Mouse (Mus musculus) kidney, adult 11 months (tissue): Measurements from ENCODE around the gene Fbxo8.
A peak's percentile ranks its signal among the peaks of the same experiment; 100 is the strongest.

Source experiments
- DNase-seq: peaks from one replicate; pipeline ENCODE4 v3.0.0; 2022

The Fbxo8 gene

DNA sequence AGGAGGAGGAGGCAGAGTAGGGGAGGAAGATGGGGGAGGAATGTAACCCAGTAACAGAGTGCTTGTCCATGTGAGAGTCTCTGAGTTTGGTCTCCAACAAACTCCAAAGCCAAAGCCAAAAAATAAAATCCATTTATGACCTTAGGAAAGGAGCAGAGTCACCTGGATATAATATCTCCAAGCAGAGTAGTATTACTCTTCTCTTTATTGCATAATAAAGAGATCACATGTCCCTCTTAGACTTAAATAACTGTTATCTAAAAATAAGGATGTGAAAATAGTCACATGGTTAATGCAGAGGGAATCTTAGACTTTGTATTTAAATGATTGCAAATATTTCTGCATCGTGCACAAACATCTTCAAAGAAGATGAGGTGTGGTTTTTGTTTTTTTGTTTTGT lies 63.3 kb downstream of the Fbxo8 start:
- DNase-seq, result no peak

DNA sequence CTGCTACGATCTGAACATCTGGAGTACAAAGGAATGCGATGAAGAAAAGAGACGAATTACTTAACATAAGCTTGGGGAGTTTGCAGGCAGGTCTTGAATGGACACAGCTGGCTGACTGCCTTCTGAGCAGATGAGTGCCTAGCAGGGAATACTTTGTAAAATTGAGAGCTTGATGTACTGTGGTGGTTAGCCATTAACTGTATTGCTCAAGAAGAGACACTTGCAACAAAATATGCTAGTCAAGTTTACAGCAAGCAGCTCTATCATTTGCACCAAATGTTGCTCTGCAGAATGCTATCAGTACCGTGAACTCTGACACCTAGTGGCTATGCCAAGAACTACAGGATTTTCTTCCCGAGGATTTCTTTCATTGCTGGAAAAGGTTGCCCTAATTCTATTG lies 64.1 kb downstream of the Fbxo8 start:
- DNase-seq, result peak; percentile 13

DNA sequence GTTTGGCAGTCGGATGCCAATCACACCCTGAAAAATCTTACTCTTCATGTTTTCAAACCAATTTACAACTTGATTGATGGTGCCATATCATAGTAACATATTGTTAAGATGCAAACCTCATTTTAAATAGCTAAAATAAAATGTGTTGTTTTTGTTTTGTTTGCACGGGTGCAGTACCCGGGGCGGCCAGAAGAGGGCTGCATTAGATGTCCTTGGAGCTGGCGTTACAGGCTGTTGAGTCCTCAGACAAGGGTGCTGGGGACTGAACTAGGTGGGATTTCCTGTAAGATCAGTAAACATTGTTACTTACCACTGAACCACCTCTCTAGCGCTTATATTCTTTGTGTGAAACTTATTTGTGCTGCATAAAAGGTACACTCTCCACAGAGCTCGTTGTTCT lies 65.4 kb downstream of the Fbxo8 start:
- DNase-seq, result peak; percentile 6

DNA sequence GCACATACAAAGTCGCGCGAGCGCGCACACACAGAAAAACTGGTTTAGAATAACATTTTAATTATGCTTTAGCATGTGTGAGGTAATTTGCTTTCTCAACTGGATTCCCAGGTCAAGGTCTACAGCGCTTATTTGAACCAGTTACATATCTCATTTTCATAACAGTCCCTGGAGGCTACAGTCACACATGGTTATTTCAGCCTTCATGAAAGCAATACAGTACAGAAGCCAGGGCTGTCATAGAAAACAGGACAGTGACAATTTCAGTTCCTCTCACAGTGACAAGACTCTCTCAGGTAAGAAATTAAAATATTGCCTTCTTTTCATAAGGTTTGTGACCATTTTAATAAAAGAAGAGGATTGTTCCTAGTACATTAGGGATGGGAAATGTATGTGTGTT lies 66.4 kb downstream of the Fbxo8 start:
- no peak for DNase-seq

DNA sequence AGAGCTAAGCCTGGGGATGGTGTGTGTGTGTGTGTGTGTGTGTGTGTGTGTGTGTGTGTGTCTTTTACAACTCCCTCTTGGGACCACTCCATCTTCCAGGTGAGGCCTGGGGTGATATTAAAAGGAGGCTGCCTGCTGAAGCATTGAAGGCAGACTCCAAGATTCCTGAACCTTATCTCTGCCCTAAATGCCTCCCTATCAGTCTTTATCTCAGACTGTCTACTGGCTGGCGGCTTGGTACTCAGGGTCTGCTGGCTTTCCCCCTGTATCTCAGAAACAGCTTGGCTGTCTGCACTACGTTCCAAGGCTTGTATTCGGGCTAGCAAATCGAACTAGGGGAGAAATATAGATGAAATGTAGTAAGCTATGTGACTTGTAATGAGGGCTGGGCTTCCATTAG lies 68.2 kb downstream of the Fbxo8 start:
- DNase-seq, result no peak

DNA sequence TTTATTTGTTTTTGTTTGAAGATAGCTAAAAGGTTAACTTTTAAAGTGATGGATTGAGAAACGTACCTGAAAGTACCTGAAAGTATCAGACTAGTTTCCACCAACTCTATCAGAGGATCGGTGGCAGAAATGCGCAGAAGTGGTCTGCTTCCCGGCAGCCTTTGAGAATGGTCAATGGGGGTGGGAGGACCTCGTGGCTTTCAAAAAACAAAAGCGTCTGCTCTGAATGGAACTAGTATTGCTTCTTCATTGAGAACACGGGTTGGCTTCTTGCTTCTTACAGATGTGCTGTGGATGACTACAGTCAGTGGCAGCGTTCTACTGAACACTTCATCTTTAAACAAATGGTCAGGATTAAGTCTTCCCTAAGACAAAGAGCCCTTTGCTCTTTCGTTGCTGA lies 68.7 kb downstream of the Fbxo8 start:
- DNase-seq, result no peak

DNA sequence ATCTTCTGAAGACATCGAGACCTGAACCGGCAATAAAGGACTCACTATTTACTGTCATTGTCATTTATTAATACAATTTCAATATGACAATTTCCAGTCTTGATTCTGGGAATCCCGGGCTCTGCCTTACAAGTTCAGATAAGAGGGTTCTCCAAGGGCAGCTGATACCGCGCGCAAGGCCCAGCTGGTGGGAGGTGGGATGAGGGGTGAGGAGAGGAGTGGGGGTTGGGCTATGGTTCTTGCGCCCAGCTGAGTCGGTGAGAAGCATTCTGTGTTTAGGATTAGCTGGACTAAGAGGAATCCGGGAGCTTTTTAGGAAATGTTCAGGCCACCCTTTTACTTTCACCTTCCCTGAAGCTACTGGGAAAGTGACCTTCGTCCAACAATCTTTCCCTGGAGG lies 69.8 kb downstream of the Fbxo8 start:
- no peak for DNase-seq

DNA sequence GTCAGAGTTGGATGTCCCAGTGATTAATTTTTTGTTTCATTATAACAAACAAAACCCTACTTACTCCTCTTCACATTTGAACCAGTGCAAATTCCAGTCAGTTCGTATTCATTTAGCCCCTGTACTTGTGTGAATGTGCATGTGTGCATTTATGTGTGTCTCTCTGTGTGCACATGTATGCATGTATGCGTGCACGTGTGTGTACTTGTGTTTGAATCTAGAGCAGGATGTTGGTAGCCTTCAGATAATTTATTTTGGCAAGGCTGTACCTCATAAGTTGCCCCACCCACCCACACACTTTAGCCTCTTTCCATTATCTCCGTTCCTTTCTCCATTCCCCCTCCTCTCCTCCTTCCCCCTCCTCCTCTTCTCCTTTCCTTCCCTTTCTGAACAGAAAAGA lies 70.2 kb downstream of the Fbxo8 start:
- DNase-seq, result no peak

DNA sequence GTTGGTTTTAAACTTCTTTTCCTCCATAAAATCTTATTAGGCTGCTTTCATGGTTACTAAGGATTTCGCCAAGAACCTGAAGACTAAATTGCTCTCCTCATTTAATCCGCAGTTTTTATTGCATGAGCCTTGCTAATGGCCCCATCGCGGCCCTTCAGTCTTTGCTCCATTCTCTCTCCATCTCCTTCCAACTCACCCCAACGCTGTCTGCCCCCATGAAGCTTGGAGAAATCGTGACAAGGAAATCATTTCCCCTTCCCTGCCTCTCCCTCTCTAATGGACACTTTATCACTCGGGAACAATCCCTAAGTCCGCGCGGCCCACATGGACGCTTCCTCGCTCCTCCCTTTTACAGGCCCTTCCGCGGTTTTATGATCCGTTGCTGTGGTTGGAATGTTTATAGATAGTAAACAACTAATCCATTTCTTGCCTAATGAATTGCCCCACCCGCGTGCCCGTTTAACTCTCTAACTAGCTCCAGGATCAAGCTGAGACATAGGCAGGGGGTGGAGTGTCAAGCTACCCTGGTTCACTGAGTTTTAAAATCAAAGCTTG lies 71.7 kb downstream of the Fbxo8 start:
- DNase-seq, result no peak

DNA sequence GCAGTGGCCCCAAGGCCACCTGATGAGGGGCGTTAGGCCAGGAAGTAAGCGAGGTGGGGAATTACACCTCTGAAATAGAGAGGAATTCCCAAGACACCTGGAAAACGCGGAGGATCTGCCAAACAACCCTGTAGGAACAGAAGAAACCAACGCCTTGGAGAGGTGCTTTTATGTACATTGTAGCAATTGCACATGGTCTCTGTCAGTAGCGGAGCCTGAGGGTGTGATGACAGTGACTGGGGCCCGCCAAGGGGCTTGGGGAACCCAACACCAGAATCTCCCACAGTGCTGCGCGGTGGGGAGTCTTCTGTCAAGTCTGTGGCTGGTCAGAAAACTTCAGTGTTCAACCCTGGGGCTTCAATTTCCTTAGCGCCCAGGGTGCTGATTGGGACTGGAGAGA lies 72.5 kb downstream of the Fbxo8 start:
- DNase-seq, result no peak

DNA sequence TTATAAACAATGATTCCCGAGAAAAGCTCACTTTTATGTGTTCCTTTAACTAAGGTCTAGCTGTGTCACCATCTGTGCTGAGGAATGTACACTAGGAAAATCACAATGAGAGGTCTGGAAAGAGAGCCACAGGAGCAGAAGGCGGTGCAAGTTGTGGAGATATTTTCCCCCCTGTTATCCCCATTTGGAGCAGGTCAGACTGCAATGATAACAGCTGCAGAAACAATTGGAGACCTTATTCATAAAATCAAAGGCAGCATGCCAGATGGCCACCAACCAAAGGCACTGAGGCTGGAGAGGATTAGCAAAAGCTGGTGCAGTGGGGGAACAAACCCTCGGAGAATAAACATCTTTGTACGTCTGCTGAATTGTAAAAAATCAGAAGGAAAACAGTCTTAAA lies 78.3 kb downstream of the Fbxo8 start:
- DNase-seq, result no peak

DNA sequence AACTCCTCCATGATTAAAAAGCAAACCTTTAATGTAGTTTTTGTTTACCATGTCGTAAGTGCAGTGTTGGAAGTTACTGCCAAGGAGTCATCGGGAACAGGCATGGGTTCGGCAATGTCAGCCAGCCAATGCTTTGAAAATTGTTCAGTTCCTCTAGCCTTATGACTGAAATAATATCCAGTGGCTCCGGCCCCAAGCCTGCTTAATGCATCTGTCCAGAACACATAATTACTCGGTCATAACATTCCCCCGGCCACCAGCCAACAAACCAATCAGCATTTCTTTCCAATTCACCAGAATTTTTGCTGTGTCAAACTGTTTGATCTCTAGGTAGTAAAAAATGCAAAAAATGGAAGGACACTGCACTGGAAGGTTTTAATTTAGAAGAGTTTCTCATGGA lies 88.4 kb downstream of the Fbxo8 start:
- no peak for DNase-seq
